ENCODE assay signal across 7 mouse cellular contexts in genomic region chr17:10093437-10094107, GRCm38 (mm10).
DNase-seq lines count a peak whose midpoint lies in the region; ATAC-seq and TF ChIP-seq lines count a peak whose summit lies in the region.

No protein-coding gene starts in this region.

- no peak overlapping the region for H3K9ac ChIP-seq in lung, postnatal 0 days (replicated peaks; ENCODE audit: low read depth)
- H3K9ac ChIP-seq in stomach, embryonic 16.5 days (ENCODE audit: low read length), result no peak overlapping the region
- H3K9ac ChIP-seq in hindbrain, embryonic 11.5 days (ENCODE audit: low read depth, low read length), result no peak overlapping the region

- peaks cover 10% of the 10 kb centered on the region; the same call in 1 of the 2 replicates for H3K4me1 ChIP-seq in lung, postnatal 0 days (ENCODE audit: insufficient read depth, low read depth, low read length)
- H3K4me1 ChIP-seq in stomach, embryonic 16.5 days (ENCODE audit: control insufficient read depth, insufficient read depth, low read length), result peaks cover 2% of the 10 kb centered on the region; the same call in 1 of the 2 replicates
- no peaks in the 10 kb centered on the region for H3K4me1 ChIP-seq in hindbrain, embryonic 11.5 days (replicated peaks; ENCODE audit: control insufficient read depth, insufficient read depth, low read length)

- H3K27me3 ChIP-seq in lung, postnatal 0 days (replicated peaks; ENCODE audit: insufficient read depth, low read length), result no peaks in the 10 kb centered on the region
- no peaks in the 10 kb centered on the region for H3K27me3 ChIP-seq in stomach, embryonic 16.5 days (ENCODE audit: control insufficient read depth, insufficient read depth, low read length)
- no peaks in the 10 kb centered on the region for H3K27me3 ChIP-seq in hindbrain, embryonic 11.5 days (ENCODE audit: control insufficient read depth, insufficient read depth, low read length)

- H3K27ac ChIP-seq in lung, postnatal 0 days (ENCODE audit: low read length), result peak overlapping the region; percentile 81
- H3K27ac ChIP-seq in stomach, embryonic 16.5 days (ENCODE audit: low read length), result peak overlapping the region; percentile 72
- no peak overlapping the region for H3K27ac ChIP-seq in hindbrain, embryonic 11.5 days (ENCODE audit: low read depth, low read length)

- TF ChIP-seq CTCF in lung, postnatal 0 days (IDR thresholded peaks at IDR 0.05), result no peak

- TF ChIP-seq EP300 in lung, postnatal 0 days (IDR thresholded peaks at IDR 0.05), result no peak

- no peak overlapping the region for H3K4me3 ChIP-seq in lung, postnatal 0 days (ENCODE audit: low read depth, low read length)
- no peak overlapping the region for H3K4me3 ChIP-seq in stomach, embryonic 16.5 days (replicated peaks; ENCODE audit: low read length)
- no peak overlapping the region for H3K4me3 ChIP-seq in hindbrain, embryonic 11.5 days (ENCODE audit: low read depth, low read length)

- H3K4me2 ChIP-seq in lung, postnatal 0 days (replicated peaks; ENCODE audit: low read depth, low read length), result no peak overlapping the region
- no peak overlapping the region for H3K4me2 ChIP-seq in stomach, embryonic 16.5 days (ENCODE audit: low read depth, low read length)
- H3K4me2 ChIP-seq in hindbrain, embryonic 11.5 days (replicated peaks; ENCODE audit: low read depth, low read length), result no peak overlapping the region

- no peaks in the 10 kb centered on the region for H3K36me3 ChIP-seq in lung, postnatal 0 days (ENCODE audit: insufficient read depth, low read length)
- no peaks in the 10 kb centered on the region for H3K36me3 ChIP-seq in stomach, embryonic 16.5 days (ENCODE audit: control insufficient read depth, insufficient read depth, low read length)
- H3K36me3 ChIP-seq in hindbrain, embryonic 11.5 days (ENCODE audit: control insufficient read depth, insufficient read depth, low read length), result no peaks in the 10 kb centered on the region

- ATAC-seq in lung, postnatal 0 days, result peak; percentile 59
- ATAC-seq in stomach, embryonic 16.5 days (ENCODE audit: insufficient read depth, low FRiP score), result peak; percentile 56; the same call in 1 of the 2 replicates
- ATAC-seq in hindbrain, embryonic 11.5 days (ENCODE audit: low FRiP score), result no peak

- no peaks in the 10 kb centered on the region; the same call in 1 of the 2 replicates for H3K9me3 ChIP-seq in lung, postnatal 0 days (ENCODE audit: low read length)
- H3K9me3 ChIP-seq in stomach, embryonic 16.5 days (replicated peaks; ENCODE audit: control insufficient read depth, low read length), result peaks cover 5% of the 10 kb centered on the region; the same call in 1 of the 2 replicates
- no peaks in the 10 kb centered on the region for H3K9me3 ChIP-seq in hindbrain, embryonic 11.5 days (ENCODE audit: control insufficient read depth, low read length)

- peak; percentile 4 for DNase-seq in T-cell, adult 2 months (ENCODE audit: low spot score)
- DNase-seq in adrenal gland, postnatal 14 days, result peak; percentile 50
- peak; percentile 64 to 75 for DNase-seq in heart, postnatal 36 days
- DNase-seq in lung, postnatal 0 days (ENCODE audit: low spot score), result peak; percentile 87
- DNase-seq in hindbrain, embryonic 11.5 days (ENCODE audit: low spot score), result no peak
- no peak for DNase-seq in neural tube, embryonic 10.5 days (ENCODE audit: extremely low spot score, low spot score)

- intact Hi-C loops in heart, postnatal 36 days (cut with DNase I), result loop anchor here (1.0 to 5.0 kb wide), 6 partner anchors 52 to 333 kb away; no protein-coding TSS in a partner anchor

- WGBS in lung, postnatal 0 days, result 27% methylated on average over 8 of the region's 8 CpGs
- WGBS in stomach, embryonic 16.5 days, result 39% methylated on average over 8 of the region's 8 CpGs
- WGBS in hindbrain, embryonic 11.5 days, result 75% methylated on average over 8 of the region's 8 CpGs

Comparison
In these comparisons a context has a peak if more than half of its experiments do, and no peak if none do; other contexts are left out.
1. DNase-seq: peak in T-cell, adult 2 months (single experiment), adrenal gland, postnatal 14 days (single experiment), heart, postnatal 36 days (2 of 2) and lung, postnatal 0 days (single experiment); none in hindbrain, embryonic 11.5 days (single experiment) and neural tube, embryonic 10.5 days (single experiment).